Mouse (Mus musculus) 3T3-L1 (cell line): ENCODE measurements around the gene Bcr.

Experiments
- DNase-seq: peaks from one replicate; pipeline ENCODE4 v3.0.0-alpha.2; 2015; ENCODE audit warnings: low read depth, low spot score

Bcr gene

DNA sequence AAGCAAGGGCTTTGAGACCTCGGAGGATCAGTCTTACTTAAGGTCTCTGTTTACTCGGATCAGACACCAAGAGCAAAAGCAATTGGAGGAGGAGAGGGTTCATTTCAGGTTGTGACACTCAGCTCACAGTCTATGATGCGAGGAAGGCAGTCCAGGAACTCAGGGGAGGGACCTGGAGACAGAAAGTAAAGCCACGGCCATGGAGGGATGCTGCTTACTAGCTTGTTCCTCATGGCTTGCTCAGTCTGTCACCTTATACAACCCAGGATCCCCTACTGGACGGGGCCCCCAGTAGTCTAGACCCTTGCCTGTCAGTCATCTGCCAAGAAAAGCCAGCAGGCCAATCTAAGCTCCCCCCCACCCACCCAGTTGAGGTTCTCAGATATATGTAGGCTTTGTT, 118.5 kb downstream of the Bcr start:
- no peak for DNase-seq

DNA sequence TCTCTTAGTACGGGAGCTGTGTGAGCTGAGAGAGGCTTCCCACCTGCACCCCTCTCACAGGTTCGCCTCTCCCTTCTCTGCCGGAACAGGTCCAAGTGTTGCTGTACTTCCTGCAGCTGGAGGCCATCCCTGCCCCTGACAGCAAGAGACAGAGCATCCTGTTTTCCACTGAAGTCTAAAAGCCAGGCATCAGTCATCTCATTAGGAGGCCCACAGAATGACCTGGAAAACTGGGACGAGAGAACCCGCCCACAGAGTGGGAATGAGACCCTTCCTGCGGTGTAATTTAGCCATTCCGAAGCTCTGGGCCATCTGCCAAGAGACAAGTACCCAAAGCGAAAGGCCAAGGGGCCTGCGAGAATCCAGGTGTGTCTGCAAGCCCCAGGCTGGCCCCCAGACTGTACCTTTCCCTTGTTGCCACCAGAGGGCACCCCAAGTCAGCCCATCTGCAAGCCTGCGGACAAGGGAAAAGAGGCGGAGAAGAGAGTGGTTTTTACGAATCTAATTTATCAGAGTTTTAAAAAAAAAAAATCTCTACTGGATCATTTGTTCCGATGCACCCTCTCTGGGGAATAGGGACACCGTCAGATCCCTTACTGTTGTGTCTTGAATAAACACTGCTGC, 121.9 kb downstream of the Bcr start:
- peak; percentile 73 for DNase-seq

DNA sequence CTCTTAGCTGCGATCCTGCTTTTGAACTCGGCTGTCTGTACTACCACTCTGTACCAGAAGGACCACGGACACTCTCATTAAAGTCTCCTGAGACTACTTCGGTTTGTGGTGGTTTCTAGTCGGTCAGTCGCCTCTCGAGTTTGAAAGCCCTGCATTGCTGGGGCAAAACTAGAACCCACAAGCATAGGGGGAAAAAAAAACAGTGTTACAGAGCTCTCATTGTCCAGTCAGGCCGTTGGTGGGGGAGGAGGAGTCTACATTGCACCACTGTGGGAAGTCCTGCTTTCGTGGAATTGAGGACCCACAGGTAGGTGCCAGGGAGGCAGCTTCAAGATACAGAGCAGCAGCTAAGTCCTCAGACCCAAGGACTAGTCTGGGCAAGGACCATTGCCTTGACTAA, 124.4 kb downstream of the Bcr start:
- no peak for DNase-seq

DNA sequence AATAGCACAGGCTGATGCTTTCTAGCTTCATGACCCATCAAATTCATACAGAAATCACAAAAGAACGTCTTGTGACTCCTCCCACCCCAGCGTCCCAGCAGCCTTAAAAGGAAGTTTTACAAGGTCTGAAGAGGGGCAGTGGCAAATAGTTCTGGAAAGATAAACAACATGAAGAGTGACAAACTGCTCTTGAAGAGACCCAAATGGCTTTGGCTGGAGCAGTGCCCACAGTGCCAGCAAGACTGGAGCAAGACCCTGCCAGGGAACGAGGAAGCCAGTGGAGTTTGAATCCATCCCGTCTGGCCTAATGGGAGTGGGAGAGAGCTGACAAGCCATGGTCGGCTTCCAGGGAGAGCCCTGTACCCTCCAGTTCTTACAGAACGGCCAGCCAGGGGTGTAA, 126.2 kb downstream of the Bcr start:
- no peak for DNase-seq

DNA sequence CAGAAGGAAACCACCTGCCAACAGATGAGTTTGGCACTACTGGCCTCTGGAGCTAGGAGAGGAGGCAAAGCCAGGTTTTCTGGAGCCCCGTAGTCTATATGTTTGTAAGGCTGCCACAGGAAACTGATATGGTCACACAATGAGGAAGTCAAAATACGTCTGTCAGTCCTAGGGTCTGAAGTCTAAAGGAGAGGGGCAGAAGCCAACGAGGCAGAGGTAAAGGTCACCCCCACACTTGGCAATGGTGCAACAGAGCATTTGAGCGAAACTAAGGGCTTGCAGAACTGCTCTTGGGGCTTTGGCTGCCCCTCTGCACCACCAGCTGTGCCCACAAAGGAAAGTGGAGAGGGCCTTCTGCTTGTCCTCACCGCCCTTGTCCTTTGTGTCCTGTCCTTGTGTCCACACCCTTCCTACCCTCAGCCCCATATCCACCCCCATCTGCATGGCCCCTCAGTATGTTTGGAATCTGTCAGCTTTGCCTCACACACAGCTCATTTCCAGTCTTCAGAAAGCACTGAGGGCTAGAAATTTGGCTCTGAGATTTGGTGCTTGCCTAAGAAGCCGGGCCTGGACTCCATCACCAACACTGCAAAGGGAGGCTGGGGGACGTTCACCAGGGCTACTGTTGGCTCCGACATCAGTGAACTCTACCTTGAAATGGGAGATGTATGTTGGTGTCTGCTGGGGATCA, 127.1 kb downstream of the Bcr start:
- no peak for DNase-seq

DNA sequence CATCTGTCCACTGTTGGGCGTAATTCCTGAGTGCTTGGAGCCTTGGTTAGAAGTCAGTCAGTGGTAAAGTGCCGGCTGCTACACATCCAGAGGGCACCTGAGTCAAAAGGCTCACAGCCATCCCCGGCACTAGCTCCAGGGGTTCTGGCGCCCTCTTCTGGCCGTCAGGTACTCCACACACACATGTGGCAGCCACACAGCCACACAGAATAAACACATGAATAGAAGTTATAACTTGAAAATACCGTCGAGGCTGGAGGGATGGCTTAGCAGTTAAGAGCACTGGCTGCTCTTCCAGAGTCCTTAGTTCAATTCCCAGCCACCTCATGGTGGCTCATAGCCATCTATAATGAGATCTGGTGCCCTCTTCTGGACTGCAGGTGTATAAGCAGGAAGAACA, 131.3 kb downstream of the Bcr start:
- peak; percentile 5 for DNase-seq

DNA sequence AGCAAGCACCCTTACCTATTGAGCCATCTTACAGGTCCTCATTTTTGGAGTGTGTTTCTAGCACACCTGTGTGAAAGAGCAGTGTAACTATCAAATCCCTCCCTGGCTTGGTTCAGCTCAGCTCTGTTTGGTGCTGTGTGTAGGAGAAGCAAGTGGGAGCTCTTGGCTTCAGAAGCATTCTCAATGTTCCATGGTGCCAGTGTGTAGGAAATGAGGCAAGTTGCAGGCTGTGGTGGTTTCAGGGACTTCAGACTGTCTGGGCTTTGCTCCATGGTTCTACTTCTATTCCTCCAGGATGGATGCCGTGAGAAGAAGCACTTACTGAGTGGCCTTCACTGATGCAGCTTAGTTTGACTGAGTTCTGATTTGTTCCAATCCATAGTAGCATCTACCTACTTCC, 137.4 kb downstream of the Bcr start:
- DNase-seq = no peak

DNA sequence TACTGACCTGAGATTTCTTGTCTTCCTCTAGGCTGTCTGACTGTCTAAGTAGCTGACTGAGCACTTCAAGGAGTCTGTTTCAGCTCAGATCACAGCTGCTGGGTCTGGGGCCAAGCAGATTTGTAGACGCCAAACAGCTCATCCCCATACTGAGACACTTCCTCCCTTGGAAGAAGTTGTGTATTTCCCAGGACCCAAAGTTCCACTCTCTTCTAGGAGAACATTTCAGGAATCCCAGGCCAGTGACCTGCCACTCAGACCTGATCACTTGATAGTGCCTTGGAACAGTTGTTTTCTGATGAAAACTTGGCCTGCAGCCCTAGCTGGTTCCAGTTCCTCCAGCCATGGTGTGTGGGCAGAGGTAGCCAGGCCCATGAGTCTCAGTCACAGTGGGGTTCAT, 140.3 kb downstream of the Bcr start:
- DNase-seq = no peak

DNA sequence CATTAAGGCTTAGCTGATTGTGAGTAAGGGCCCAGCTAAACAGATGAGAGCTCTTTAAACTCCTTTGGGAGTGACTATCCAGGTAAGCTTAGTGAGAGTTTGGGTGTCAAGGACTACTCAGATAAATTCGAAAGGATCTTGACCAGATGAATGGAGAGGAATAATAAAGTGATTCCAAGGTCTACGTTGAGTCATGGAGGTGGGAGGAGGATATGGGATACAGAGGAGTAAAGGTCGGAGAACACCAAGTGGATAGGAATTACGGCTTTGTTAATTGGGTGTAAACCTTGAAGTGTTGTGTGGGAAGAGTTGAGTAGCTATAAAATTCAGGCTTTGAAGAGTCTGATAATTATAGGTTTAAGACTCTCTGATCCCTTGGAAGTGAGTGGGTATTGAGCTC, 145.8 kb downstream of the Bcr start:
- DNase-seq = no peak

DNA sequence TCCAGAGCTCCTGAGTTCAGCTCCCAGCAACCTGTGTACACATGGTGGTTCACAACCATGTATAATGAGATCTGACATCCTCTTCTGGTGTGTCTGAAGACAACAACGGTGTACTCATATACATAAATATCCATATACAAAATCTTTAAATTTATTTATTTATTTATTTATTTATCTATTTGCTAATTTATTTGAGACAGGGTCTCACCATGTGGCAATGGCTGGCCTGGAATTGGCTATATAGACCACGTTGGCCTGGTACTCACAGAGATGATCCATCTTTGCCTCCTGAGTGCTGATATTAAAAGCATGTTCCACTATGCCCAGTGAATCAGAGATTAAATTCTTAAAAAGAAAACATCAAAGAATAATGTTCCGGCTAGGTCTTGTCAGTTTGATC, 150.4 kb downstream of the Bcr start:
- DNase-seq = no peak

DNA sequence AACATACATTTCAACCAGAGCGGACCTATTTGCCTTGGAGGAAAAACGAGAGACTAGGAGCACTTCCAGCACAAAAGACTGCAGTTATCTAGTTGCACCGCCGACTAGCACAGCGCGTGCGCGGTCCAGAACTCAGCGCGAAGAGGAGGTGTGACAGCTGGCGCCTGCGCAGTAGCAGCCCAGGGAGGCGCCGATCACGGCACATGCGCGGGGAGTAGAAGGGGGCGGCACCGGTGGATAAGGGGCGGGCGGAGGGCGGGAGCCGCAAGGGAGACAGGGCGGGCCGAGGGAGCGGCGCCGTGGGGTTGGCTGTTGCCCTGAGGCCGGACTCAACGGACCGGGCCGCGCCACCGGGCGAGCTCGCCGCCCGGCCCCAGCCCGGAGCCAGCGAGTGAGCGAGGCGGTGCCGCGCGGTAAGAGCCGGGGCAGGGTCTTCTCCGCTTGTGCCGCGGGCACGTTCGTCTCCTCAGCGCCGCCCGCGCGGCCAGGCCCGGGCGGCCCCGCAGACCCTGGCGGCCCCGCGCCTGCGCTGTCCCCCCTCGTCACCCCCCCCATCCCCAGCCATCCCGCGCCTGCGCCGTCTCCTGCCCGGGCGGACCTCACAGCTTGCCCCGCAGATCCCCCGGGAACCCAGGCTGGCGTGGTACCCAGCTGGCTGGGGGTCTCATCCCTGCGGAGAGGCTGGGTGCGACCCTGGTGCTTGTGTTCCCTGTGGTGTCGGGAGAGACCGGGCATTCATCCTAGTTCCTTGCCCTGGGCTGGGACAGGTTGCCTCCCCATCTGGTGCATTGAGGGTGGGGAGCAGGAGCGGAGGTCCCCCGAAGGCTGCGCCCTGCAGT, 151.6 kb downstream of the Bcr start, which contains the start of gene Specc1l:
Gene Specc1l, plus strand, starts transcription at position 267 of the 839 bp plus-strand sequence.
- peak; percentile 93 for DNase-seq

DNA sequence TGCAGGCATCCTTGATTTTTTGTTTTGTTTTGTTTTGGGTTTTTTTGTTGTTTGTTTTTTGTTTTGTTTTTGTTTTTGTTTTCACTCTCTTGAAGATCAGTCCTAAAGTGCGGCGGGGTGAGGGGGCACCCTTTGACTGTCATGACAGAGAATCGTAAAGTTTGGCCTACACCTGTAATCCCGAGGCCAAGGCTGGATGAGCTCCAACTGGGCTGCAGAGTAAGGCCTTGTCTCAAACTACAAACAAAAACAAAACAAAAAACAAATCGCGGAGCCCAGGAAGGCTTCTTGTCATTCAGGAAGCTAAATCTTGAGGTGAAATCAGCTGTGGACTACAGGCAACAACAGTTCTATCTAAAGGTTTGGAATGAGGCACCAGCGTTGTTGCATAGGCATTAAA, 152.6 kb downstream of the Bcr start:
- no peak for DNase-seq

DNA sequence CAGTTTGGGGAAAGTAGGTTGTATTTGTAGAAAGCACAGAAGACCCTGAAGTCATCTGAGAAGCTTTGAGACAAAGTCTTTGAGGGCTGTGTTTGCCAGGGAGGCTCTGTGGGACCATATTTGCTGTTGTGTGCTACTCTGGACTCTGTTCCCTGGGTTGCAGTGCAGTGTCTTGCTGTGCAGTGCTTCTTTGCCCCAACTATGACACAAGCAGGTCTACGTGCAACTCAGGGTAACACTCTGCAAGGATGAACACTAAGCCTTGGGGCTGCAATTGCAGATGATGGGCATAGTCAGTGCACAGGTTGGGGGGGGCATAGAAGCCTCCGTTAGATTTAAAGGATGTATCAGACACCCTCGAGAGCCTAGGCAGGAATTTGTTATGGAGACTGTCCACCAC, 160.3 kb downstream of the Bcr start:
- DNase-seq = no peak

DNA sequence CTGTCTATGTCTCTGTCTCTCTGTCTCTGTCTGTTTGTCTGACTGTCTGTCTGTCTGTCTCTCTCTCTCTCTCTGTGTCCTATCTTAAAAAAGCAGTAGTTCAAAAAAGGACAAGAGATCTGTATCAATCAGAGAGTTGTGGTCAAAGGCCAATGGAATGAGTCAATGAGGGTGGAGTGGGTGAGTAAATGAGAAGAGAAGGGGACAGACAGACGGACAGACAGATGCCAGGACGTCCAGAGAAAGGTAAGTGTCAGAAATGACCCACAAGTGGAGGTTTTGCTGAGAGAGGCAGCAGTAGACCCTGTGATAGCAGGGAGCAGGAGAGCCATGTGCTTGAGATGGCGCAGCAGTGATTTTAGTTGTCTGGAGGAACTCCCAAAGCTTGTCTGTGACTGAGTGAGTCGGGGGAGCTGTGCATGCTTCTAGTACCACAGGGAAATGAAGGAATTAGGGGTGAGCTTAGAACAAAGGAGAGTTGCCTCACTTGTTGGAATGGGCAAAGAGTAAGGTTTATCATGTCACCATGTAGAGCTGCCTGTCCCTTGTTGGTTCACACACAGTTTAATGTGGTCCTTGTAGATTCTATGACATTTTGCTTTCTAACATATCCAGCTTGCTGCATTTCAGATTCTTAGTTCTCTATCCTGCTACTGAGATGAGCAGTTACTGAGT, 161.7 kb downstream of the Bcr start:
- no peak for DNase-seq

DNA sequence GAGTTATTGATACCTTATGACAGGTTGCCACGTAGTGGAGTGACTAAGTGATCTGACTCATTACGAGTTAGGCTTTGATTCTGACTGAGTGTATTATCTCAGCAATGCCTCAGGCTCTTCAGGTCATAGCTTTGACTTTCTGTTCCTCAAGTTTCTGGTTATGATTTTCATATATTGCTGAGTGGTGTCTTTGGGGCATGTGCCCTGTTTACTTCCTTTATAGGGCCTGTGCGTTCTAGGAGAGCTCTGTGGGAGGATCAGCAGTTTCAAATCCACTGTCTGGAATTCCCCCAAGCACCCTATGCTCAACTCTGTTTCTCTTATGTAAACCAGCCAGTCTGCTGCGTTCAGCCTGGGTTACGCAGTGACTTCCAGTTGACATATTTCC, 162.2 kb downstream of the Bcr start:
- DNase-seq = peak; percentile 86

DNA sequence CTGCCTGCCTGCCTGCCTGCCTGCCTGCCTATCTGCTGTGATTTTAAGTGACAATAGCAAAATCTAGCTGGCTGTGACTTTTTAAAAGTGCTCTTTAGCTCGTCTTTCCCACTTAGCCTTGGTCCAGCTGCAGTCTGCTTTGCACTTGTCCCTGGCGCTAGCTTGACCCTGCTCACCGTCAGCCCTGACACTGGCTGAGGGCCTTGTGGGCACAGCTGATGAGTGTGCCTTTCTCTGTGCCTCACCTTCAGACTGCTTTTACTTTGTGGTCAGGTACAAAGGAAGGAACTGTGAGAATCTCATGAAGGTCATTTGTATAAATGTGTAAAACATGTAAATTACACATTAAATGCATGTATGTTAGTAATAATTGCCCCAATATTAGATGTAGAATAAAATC, 163.8 kb downstream of the Bcr start:
- DNase-seq = no peak

DNA sequence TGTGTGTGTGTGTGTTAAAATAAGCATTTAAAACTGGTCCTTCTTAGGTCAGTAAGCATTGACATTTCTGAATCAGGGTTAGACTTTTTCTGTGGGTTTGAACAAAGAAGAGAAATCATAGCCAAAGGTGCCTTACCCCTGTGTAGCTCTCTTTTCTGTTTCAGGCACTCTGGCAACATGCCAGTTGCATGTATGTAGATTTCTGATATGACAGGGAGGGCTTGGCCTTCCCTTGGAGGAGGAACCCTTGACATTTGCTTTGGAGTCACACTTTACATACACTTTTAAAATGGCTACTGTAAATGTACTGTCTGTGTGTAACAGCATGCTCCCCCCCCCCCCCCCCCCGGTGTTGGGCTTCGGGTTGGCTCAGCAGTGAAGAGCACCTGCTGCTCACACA, 164.2 kb downstream of the Bcr start:
- no peak for DNase-seq

DNA sequence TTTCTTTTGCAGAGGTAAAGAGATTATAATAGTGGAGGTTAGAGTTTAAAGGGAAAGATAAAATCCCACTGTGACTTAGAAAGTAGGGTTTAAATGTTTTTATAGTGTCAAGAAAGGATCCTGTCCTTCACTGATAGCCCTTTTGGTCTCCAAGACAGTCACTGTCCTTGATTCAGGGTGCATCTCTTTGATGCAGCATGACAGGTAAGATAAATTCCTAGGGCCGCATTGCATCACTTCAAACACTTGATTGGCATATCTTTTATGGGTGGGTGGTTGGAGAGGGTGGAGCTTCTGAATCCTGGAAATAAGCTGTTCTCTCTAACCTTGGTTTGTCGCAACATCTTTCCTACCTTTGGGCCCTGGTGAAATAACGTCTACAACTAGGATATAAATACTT, 167.0 kb downstream of the Bcr start:
- no peak for DNase-seq

DNA sequence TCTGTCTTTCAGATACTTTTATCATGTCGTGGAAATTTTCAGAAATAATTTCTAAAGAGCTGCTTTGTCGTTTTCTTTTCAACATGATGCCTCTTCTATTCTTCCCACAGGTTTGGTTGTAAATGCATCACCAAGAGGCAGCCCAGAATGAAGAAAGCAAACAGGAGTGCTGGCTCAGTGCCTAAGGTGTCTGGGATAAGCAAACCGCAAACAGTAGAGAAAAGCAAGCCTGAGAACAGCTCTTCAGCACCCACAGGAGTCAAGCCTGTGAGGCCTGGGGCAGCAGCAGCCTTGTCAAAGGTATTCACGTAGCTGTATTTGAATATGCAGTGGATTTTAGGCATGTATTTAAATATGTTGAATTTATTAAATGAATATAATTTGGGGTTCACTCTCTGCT, 170.2 kb downstream of the Bcr start:
- no peak for DNase-seq

DNA sequence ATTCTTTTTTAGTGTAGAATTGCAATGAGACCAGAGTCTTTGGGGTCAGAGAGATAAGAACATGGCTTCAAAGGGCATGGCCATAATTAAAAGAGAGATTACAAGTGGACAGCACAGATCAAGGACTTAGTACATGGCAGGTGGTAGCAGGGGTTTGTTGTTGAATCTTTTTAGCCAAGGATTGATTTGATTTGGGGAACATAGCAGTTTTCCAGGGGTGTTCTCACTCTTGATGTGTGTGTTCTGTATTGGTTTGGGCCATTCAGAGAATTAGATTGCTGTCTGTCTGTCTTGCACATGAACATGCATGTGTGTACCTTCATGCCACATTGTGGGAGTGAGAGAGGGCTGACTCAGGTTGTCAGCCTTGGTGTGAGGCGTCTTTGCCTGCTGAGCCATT, 171.5 kb downstream of the Bcr start:
- DNase-seq = no peak

DNA sequence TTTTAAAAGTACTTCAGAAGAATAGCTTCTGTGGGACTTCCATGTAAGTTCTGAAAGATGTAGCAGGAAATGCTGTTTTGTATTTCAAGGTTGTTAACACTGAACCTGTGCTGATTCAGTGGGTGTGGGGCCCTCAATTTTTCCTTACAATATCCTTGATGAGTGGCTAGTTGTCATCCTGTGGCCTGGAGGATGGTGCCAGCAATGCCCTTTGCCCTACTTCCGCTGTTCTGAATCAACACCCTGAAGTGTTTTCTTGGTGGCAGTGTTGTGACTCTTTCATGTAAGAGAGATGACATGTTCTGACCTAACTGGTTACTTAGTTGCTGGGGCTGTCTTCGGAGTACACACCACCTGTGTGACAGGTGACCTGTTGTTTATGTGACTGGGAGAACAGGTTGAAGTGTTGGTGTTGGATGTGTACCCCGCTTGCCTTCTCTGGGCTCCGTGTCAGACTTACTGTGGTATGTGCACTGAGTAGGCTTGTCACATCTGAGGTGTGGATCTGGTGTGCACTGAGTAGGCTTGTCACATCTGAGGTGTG, 172.3 kb downstream of the Bcr start:
- DNase-seq = no peak

DNA sequence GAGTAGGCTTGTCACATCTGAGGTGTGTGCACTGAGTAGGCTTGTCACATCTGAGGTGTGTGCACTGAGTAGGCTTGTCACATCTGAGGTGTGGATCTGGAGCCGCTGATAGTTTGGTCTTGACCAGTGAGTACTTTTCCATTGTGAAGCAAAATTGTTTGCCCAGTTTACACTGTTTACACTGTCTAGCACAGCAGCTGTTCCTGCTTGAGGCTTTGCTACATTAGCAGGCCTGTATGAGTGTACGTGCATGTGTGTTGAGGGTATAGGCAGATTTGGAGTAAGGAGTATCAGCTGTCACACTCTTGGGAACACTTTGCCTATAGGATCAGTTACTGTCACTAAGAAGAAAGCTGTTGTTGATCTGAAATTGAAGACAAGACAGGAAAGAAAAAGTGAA, 173.1 kb downstream of the Bcr start:
- no peak for DNase-seq
